Comparison of ENCODE assay signal across 17 mouse cellular contexts in genomic region chr15:96686201-96687159, GRCm38 (mm10). TPM values are rescaled to one million over a fixed set of nuclear protein-coding genes. Genes with fewer than 3 reads are reported as not detected.
DNase-seq lines count a peak whose midpoint lies in the region; ATAC-seq lines count a peak whose summit lies in the region.
"Had no signal": no experiment of that assay in that cellular context is flagged by ENCODE, and none has a peak within 500 bp of the region (broad histone marks: within the 10 kb centered on the region; RNA-seq: fewer than 3 reads in every experiment).

No protein-coding gene starts in this region.

- no peak overlapping the region for H3K4me2 ChIP-seq in intestine, embryonic 16.5 days (ENCODE audit: low read depth, low read length)
- H3K4me2 ChIP-seq in intestine, embryonic 15.5 days (replicated peaks), result no peak overlapping the region
- H3K4me2 ChIP-seq: embryonic facial prominence, embryonic 12.5 days; liver, embryonic 13.5 days had no signal

- H3K4me1 ChIP-seq in intestine, embryonic 16.5 days (ENCODE audit: control insufficient read depth, insufficient read depth, low read length), result peaks cover 6% of the 10 kb centered on the region; the same call in 1 of the 2 replicates
- H3K4me1 ChIP-seq in intestine, embryonic 15.5 days (replicated peaks), result 0 out of 2 replicates have a peak, but pooled peaks cover 4% of the 10 kb centered on the region

- H3K36me3 ChIP-seq in intestine, embryonic 16.5 days (ENCODE audit: control insufficient read depth, insufficient read depth, low read length), result peaks cover 20% of the 10 kb centered on the region
- H3K36me3 ChIP-seq in intestine, embryonic 15.5 days, result peaks cover 29% of the 10 kb centered on the region

- no peaks in the 10 kb centered on the region for H3K27me3 ChIP-seq in intestine, embryonic 16.5 days (replicated peaks; ENCODE audit: control insufficient read depth, insufficient read depth, low read length)
- H3K27me3 ChIP-seq in intestine, embryonic 15.5 days (replicated peaks), result no peaks in the 10 kb centered on the region
- H3K27me3 ChIP-seq: embryonic facial prominence, embryonic 12.5 days; liver, embryonic 13.5 days had no signal

- H3K4me3 ChIP-seq in intestine, embryonic 16.5 days (ENCODE audit: low read length), result no peak overlapping the region
- no peak overlapping the region for H3K4me3 ChIP-seq in intestine, embryonic 15.5 days (replicated peaks)
- H3K4me3 ChIP-seq: embryonic facial prominence, embryonic 12.5 days; hindbrain, embryonic 10.5 days; liver, embryonic 13.5 days had no signal

- WGBS in intestine, embryonic 16.5 days, result 77% methylated on average over 9 of the region's 9 CpGs
- WGBS in intestine, embryonic 15.5 days, result 78% methylated on average over 9 of the region's 9 CpGs

- peak; percentile 2; the same call in 1 of the 2 replicates for ATAC-seq in intestine, embryonic 16.5 days
- no peak for ATAC-seq in intestine, embryonic 15.5 days
- ATAC-seq: inflammation-experienced regulatory T-cells, adult 6 months had no signal

- peak; percentile 34 for DNase-seq in embryo, embryonic 10 days (ENCODE audit: low spot score)
- DNase-seq in embryo, embryonic 10.5 days (ENCODE audit: low spot score), result no peak
- DNase-seq in 3T3-L1 (ENCODE audit: low read depth, low spot score), result peak; percentile 44
- DNase-seq in NIH3T3 (ENCODE audit: low read depth), result peak; percentile 79
- DNase-seq in adrenal gland, adult 8-10 months, result no peak
- DNase-seq in spleen, postnatal 36 days (ENCODE audit: low spot score in 2 of 2), result no peak
- DNase-seq: B cell, adult 2 months; cerebellum, postnatal 36 days; kidney, postnatal 10 days; liver, embryonic 13.5 days; lung, postnatal 10 days; right cerebral cortex, postnatal 14 days had no signal

- no peak overlapping the region for H3K27ac ChIP-seq in intestine, embryonic 16.5 days (ENCODE audit: low read length)
- H3K27ac ChIP-seq in intestine, embryonic 15.5 days, result no peak overlapping the region
- H3K27ac ChIP-seq: embryonic facial prominence, embryonic 12.5 days; hindbrain, embryonic 10.5 days; liver, embryonic 13.5 days had no signal

- H3K9me3 ChIP-seq in intestine, embryonic 16.5 days (ENCODE audit: control insufficient read depth, low read length), result no peaks in the 10 kb centered on the region
- H3K9me3 ChIP-seq in intestine, embryonic 15.5 days, result no peaks in the 10 kb centered on the region
- H3K9me3 ChIP-seq: embryonic facial prominence, embryonic 12.5 days; hindbrain, embryonic 10.5 days; liver, embryonic 13.5 days had no signal

- no peak overlapping the region for H3K9ac ChIP-seq in intestine, embryonic 16.5 days (ENCODE audit: low read depth, low read length)
- no peak overlapping the region for H3K9ac ChIP-seq in intestine, embryonic 15.5 days
- H3K9ac ChIP-seq: embryonic facial prominence, embryonic 12.5 days; liver, embryonic 13.5 days had no signal

RNA-seq across cellular contexts. Expression of gene Slc38a2, which starts 13.1 kb away (rescaled TPM):
- 74.2 and 78.7 TPM in 2 replicates for polyA plus RNA-seq in intestine, embryonic 16.5 days (2015; fragmentation: Nextera tagmentation; extraction: Ambion mirVana)
- 83.8 and 95.3 TPM in 2 replicates for polyA plus RNA-seq in intestine, embryonic 15.5 days (2015; fragmentation: Nextera tagmentation; extraction: Ambion mirVana)
- 100 to 1,000 TPM; 132 to 148 (median 137) TPM for total RNA-seq in adrenal gland, adult 8-10 months (2022)

RNA-seq across cellular contexts. Expression of gene Slc38a1, which starts 43.8 kb away (rescaled TPM):
- 111 and 116 TPM in 2 replicates for polyA plus RNA-seq in intestine, embryonic 16.5 days (2015; fragmentation: Nextera tagmentation; extraction: Ambion mirVana)
- 113 and 119 TPM in 2 replicates for polyA plus RNA-seq in intestine, embryonic 15.5 days (2015; fragmentation: Nextera tagmentation; extraction: Ambion mirVana)
- total RNA-seq in adrenal gland, adult 8-10 months (2022), result 10 to 100 TPM; 23.1 to 32.4 (median 27.6) TPM

Comparison
In these comparisons a context has a peak if more than half of its experiments do, and no peak if none do; other contexts are left out.
1. DNase-seq: peak in embryo, embryonic 10 days (single experiment), 3T3-L1 (single experiment) and NIH3T3 (single experiment); none in embryo, embryonic 10.5 days (single experiment), adrenal gland, adult 8-10 months (single experiment) and spleen, postnatal 36 days (0 of 2).